In genomic region chrX:61824330-61824729, GRCm38 (mm10) we compare ENCODE assay signal across 25 mouse cellular contexts.
DNase-seq lines count a peak whose midpoint lies in the region; ATAC-seq and TF ChIP-seq lines count a peak whose summit lies in the region.
"Had no signal": no experiment of that assay in that cellular context is flagged by ENCODE, and none has a peak within 500 bp of the region (broad histone marks: within the 10 kb centered on the region; RNA-seq: fewer than 3 reads in every experiment).

No protein-coding gene starts in this region.

- ATAC-seq in intestine, postnatal 0 days: no peak
- ATAC-seq: CD4-positive, CD25-positive, alpha-beta regulatory T cell, adult 4 months; inflammation-experienced regulatory T-cells, adult 6 months; midbrain, embryonic 16.5 days had no signal

- 69% methylated on average over 2 of the region's 2 CpGs for WGBS in intestine, postnatal 0 days

- H3K27ac ChIP-seq in intestine, postnatal 0 days (ENCODE audit: low read depth, low read length): no peak overlapping the region
- H3K27ac ChIP-seq: embryonic facial prominence, embryonic 12.5 days; heart, embryonic 13.5 days; hindbrain, embryonic 14.5 days; layer of hippocampus, adult 2 months; left cerebral cortex, adult 2 months; limb, embryonic 12.5 days; liver, embryonic 15.5 days had no signal

- DNase-seq in cerebellum, adult 18-20 months: peak; percentile 12 to 23
- DNase-seq in cerebellum, postnatal 4 days (ENCODE audit: low spot score in 2 of 2): no peak
- DNase-seq in right cerebral cortex, adult 18-20 months: peak; percentile 5
- DNase-seq in right cerebral cortex, adult 2 months (ENCODE audit: low spot score in 2 of 2): no peak
- DNase-seq in cerebellum, adult 8-10 months: peak; percentile 23
- peak; percentile 28 for DNase-seq in telencephalon, adult 2 months (ENCODE audit: low read depth, low spot score)
- no peak for DNase-seq in urinary bladder, postnatal 25 days (ENCODE audit: low spot score)
- DNase-seq: adrenal gland, postnatal 25 days; heart, postnatal 10 days; kidney, adult 18-20 months; kidney, postnatal 36 days; lung, embryonic 14.5 days; lung, postnatal 14 days; thymus, postnatal 14 days had no signal

- H3K4me2 ChIP-seq in intestine, postnatal 0 days (replicated peaks; ENCODE audit: low read depth): no peak overlapping the region
- H3K4me2 ChIP-seq: embryonic facial prominence, embryonic 12.5 days; heart, embryonic 13.5 days; hindbrain, embryonic 14.5 days; limb, embryonic 12.5 days; liver, embryonic 15.5 days; lung, embryonic 14.5 days had no signal

- H3K9ac ChIP-seq in intestine, postnatal 0 days (ENCODE audit: low read depth, low read length): no peak overlapping the region
- H3K9ac ChIP-seq: embryonic facial prominence, embryonic 12.5 days; heart, embryonic 13.5 days; hindbrain, embryonic 14.5 days; limb, embryonic 12.5 days; liver, embryonic 15.5 days; lung, embryonic 14.5 days had no signal

- no peaks in the 10 kb centered on the region for H3K36me3 ChIP-seq in intestine, postnatal 0 days (ENCODE audit: control insufficient read depth, insufficient read depth)
- H3K36me3 ChIP-seq: embryonic facial prominence, embryonic 12.5 days; heart, embryonic 13.5 days; limb, embryonic 12.5 days; liver, embryonic 15.5 days had no signal

- no peaks in the 10 kb centered on the region for H3K9me3 ChIP-seq in intestine, postnatal 0 days (ENCODE audit: control insufficient read depth)
- H3K9me3 ChIP-seq: embryonic facial prominence, embryonic 12.5 days; heart, embryonic 13.5 days; limb, embryonic 12.5 days; liver, embryonic 15.5 days had no signal

- H3K4me1 ChIP-seq in intestine, postnatal 0 days (replicated peaks; ENCODE audit: control insufficient read depth, insufficient read depth, low read length): no peaks in the 10 kb centered on the region
- H3K4me1 ChIP-seq: embryonic facial prominence, embryonic 12.5 days; heart, embryonic 13.5 days; limb, embryonic 12.5 days; liver, embryonic 15.5 days had no signal

- no peak for TF ChIP-seq CTCF in intestine, postnatal 0 days (IDR thresholded peaks at IDR 0.05; ENCODE audit: low read depth)

- no peaks in the 10 kb centered on the region for H3K27me3 ChIP-seq in intestine, postnatal 0 days (replicated peaks; ENCODE audit: control insufficient read depth, insufficient read depth, low read length)
- H3K27me3 ChIP-seq: embryonic facial prominence, embryonic 12.5 days; heart, embryonic 13.5 days; limb, embryonic 12.5 days; liver, embryonic 15.5 days had no signal

- no peak overlapping the region for H3K4me3 ChIP-seq in intestine, postnatal 0 days (ENCODE audit: low read depth, low read length)
- H3K4me3 ChIP-seq: embryonic facial prominence, embryonic 12.5 days; heart, embryonic 13.5 days; layer of hippocampus, adult 2 months; left cerebral cortex, adult 2 months; limb, embryonic 12.5 days; liver, embryonic 15.5 days had no signal

Comparison
In these comparisons a context has a peak if more than half of its experiments do, and no peak if none do; other contexts are left out.
1. DNase-seq: peak in cerebellum, adult 18-20 months (2 of 2), right cerebral cortex, adult 18-20 months (single experiment), cerebellum, adult 8-10 months (single experiment) and telencephalon, adult 2 months (single experiment); none in cerebellum, postnatal 4 days (0 of 2), right cerebral cortex, adult 2 months (0 of 2) and urinary bladder, postnatal 25 days (single experiment).